In genomic region chr3:129508571-129508970, GRCm38 (mm10) we compare ENCODE assay signal across 25 mouse cellular contexts. TPM values are rescaled to one million over a fixed set of nuclear protein-coding genes. Genes with fewer than 3 reads are reported as not detected.
A peak's percentile ranks its signal among the peaks of the same experiment; 100 is the strongest.
DNase-seq lines count a peak whose midpoint lies in the region; ATAC-seq and TF ChIP-seq lines count a peak whose summit lies in the region.
"Had no signal": no experiment of that assay in that cellular context is flagged by ENCODE, and none has a peak within 500 bp of the region (broad histone marks: within the 10 kb centered on the region; RNA-seq: fewer than 3 reads in every experiment).

No protein-coding gene starts in this region.

- TF ChIP-seq CTCF in ES-Bruce4 (IDR thresholded peaks at IDR 0.05; ENCODE audit: low read depth, low read length): no peak

- no peak overlapping the region for H3K9ac ChIP-seq in ES-Bruce4 (ENCODE audit: low read depth, poor library complexity, severe bottlenecking)
- H3K9ac ChIP-seq in ES-E14 (ENCODE audit: insufficient read depth, low read depth, low read length, poor library complexity, severe bottlenecking): no peak overlapping the region
- H3K9ac ChIP-seq in forebrain, embryonic 16.5 days (replicated peaks; ENCODE audit: low read depth, low read length): no peak overlapping the region
- H3K9ac ChIP-seq: embryonic facial prominence, embryonic 13.5 days; embryonic facial prominence, embryonic 15.5 days; forebrain, embryonic 12.5 days; forebrain, postnatal 0 days had no signal

- no peaks in the 10 kb centered on the region for H3K9me3 ChIP-seq in ES-Bruce4 (replicated peaks; ENCODE audit: control insufficient read depth, insufficient read depth, low read length, poor library complexity, severe bottlenecking)
- H3K9me3 ChIP-seq in ES-E14 (ENCODE audit: control insufficient read depth, insufficient read depth, low read depth, low read length): no peaks in the 10 kb centered on the region
- no peaks in the 10 kb centered on the region for H3K9me3 ChIP-seq in forebrain, embryonic 16.5 days (ENCODE audit: control insufficient read depth, low read length)
- H3K9me3 ChIP-seq: embryonic facial prominence, embryonic 15.5 days; forebrain, embryonic 10.5 days; forebrain, embryonic 12.5 days had no signal

- in situ Hi-C loops in ES-E14 (cut with MboI; ENCODE audit: low sequenced_read_pairs in 2 of 2, unreplicated experiment in 2 of 2): no loop called here

- DNase-seq in ES-E14 (ENCODE audit: low read depth, low spot score): no peak
- peak; percentile 38 for DNase-seq in ZHBTc4 (ENCODE audit: low read depth, low spot score)
- no peak for DNase-seq in gastrocnemius, postnatal 10 days
- DNase-seq: adrenal gland, adult 2 months; adrenal gland, postnatal 10 days; adrenal gland, postnatal 25 days; B cell, adult 2 months; cerebellum, adult 11 months; cerebellum, adult 18-20 months; cerebellum, adult 8-10 months; cerebellum, adult 9-11 months; cerebellum, postnatal 14 days; cerebellum, postnatal 36 days; embryo, embryonic 11 days; forebrain, postnatal 0 days had no signal

- no peak for ATAC-seq in forebrain, embryonic 16.5 days
- ATAC-seq: CD4-positive, CD25-positive, alpha-beta regulatory T cell, adult 4 months; forebrain, embryonic 14.5 days; forebrain, postnatal 0 days had no signal

- peak; percentile 64; the same call in 1 of the 2 replicates for TF ChIP-seq EP300 in ES-Bruce4 (IDR thresholded peaks at IDR 0.05; ENCODE audit: insufficient read depth, low read depth, low read length)

- H3K27ac ChIP-seq in ES-Bruce4 (ENCODE audit: insufficient read depth, low read length) (no peak overlapping the region), ES-E14 (ENCODE audit: insufficient read depth, low read depth, low read length, poor library complexity, severe bottlenecking) (peak overlapping the region; percentile 48; the same call in 1 of the 2 replicates)
- H3K27ac ChIP-seq in forebrain, embryonic 16.5 days (ENCODE audit: low read length): no peak overlapping the region
- H3K27ac ChIP-seq: embryonic facial prominence, embryonic 13.5 days; embryonic facial prominence, embryonic 15.5 days; forebrain, embryonic 10.5 days; forebrain, embryonic 12.5 days had no signal

- H3K4me3 ChIP-seq in ES-Bruce4 (ENCODE audit: low read depth, low read length) (no peak overlapping the region), ES-E14 (ENCODE audit: insufficient read depth in 1 of 2, low read depth in 1 of 2, low read length in 2 of 2, poor library complexity in 1 of 2, severe bottlenecking in 1 of 2) (no peak overlapping the region)
- H3K4me3 ChIP-seq in forebrain, embryonic 16.5 days (replicated peaks; ENCODE audit: low read length): no peak overlapping the region
- H3K4me3 ChIP-seq: embryonic facial prominence, embryonic 13.5 days; embryonic facial prominence, embryonic 15.5 days; erythroblast, embryonic 14.5 days; forebrain, embryonic 10.5 days; forebrain, embryonic 12.5 days had no signal

- H3K4me2 ChIP-seq in forebrain, embryonic 16.5 days (ENCODE audit: low read length): no peak overlapping the region
- H3K4me2 ChIP-seq: embryonic facial prominence, embryonic 13.5 days; embryonic facial prominence, embryonic 15.5 days; forebrain, embryonic 12.5 days had no signal

- no peak for TF ChIP-seq POLR2A in ES-Bruce4 (IDR thresholded peaks at IDR 0.05; ENCODE audit: insufficient read depth, low read length)

- H3K4me1 ChIP-seq in ES-Bruce4 (ENCODE audit: control insufficient read depth, insufficient read depth, low read length) (no peaks in the 10 kb centered on the region), ES-E14 (ENCODE audit: control insufficient read depth in 2 of 2, insufficient read depth in 2 of 2, low read length in 2 of 2, poor library complexity in 1 of 2) (peaks cover 5% of the 10 kb centered on the region in 2 experiments; a peak in 3 of 4 replicates)
- no peaks in the 10 kb centered on the region for H3K4me1 ChIP-seq in forebrain, embryonic 16.5 days (replicated peaks; ENCODE audit: control insufficient read depth, insufficient read depth, low read length)
- H3K4me1 ChIP-seq: embryonic facial prominence, embryonic 13.5 days; embryonic facial prominence, embryonic 15.5 days; forebrain, embryonic 10.5 days; forebrain, embryonic 12.5 days had no signal

- H3K27me3 ChIP-seq in ES-Bruce4 (ENCODE audit: control insufficient read depth, insufficient read depth, low read length, poor library complexity, severe bottlenecking): no peaks in the 10 kb centered on the region; the same call in 1 of the 2 replicates
- no peaks in the 10 kb centered on the region for H3K27me3 ChIP-seq in forebrain, embryonic 16.5 days (replicated peaks; ENCODE audit: control insufficient read depth, insufficient read depth, low read length)
- H3K27me3 ChIP-seq: CH12.LX; embryonic facial prominence, embryonic 13.5 days; embryonic facial prominence, embryonic 15.5 days; forebrain, embryonic 12.5 days had no signal

- H3K36me3 ChIP-seq in ES-Bruce4 (ENCODE audit: control insufficient read depth, insufficient read depth, low read length, poor library complexity, severe bottlenecking) (no peaks in the 10 kb centered on the region), ES-E14 (ENCODE audit: control insufficient read depth, insufficient read depth, low read length, poor library complexity, severe bottlenecking) (no peaks in the 10 kb centered on the region)
- H3K36me3 ChIP-seq in forebrain, embryonic 16.5 days (ENCODE audit: control insufficient read depth, insufficient read depth): no peaks in the 10 kb centered on the region
- H3K36me3 ChIP-seq: embryonic facial prominence, embryonic 13.5 days; embryonic facial prominence, embryonic 15.5 days; forebrain, embryonic 10.5 days; forebrain, embryonic 12.5 days had no signal

TF ChIP-seq in ES-E14, 5 proteins besides CTCF, POLR2A, EP300 and RAD21:
- TF ChIP-seq CHD2 (IDR thresholded peaks at IDR 0.05; ENCODE audit: low read depth, low read length) (no peak), HCFC1 (IDR thresholded peaks at IDR 0.05; ENCODE audit: borderline replicate concordance, insufficient read depth, low read length) (no peak), ZNF384 (IDR thresholded peaks at IDR 0.05; ENCODE audit: low read depth, low read length) (no peak), MAFK (IDR thresholded peaks at IDR 0.05; ENCODE audit: insufficient read depth, low read depth, low read length) (no peak), ZC3H11A (IDR thresholded peaks at IDR 0.05; ENCODE audit: borderline replicate concordance, low read depth, low read length) (no peak)
TF ChIP-seq in ES-E14: peak in this region for 0.

RNA-seq across cellular contexts. Expression of gene Elovl6, which starts 23.6 kb away (rescaled TPM):
- 124 TPM in 2 replicates for polyA plus RNA-seq in ES-Bruce4 (2011; ENCODE audit: insufficient read depth, insufficient read length, low read depth, missing spikeins)
- total RNA-seq in ES-E14 (2012; rRNA removed): 109 and 118 TPM in 2 replicates
- total RNA-seq in gastrocnemius, postnatal 10 days (2021): 1 to 10 TPM; 7.2 to 7.6 TPM
- 43.5 and 44.7 TPM in 2 replicates for polyA plus RNA-seq in forebrain, embryonic 16.5 days (2015; fragmentation: Nextera tagmentation; extraction: Ambion mirVana)

Comparison
In these comparisons a context has a peak if more than half of its experiments do, and no peak if none do; other contexts are left out.
1. RNA of gene Elovl6, which starts 23.6 kb away (total RNA-seq): 109 to 118 TPM in ES-E14; 7.2 to 7.6 TPM in gastrocnemius, postnatal 10 days; every median in the first group is over 10 times any median in the second.